Mouse (Mus musculus) liver, embryonic 14.5 days (tissue): ENCODE results near the gene Tut1. TPM values are rescaled to one million over a fixed set of nuclear protein-coding genes. Genes with fewer than 3 reads are reported as not detected.

Experiments
- ATAC-seq: fragments of 200-750 bp; cut with Nextera tagmentation; 2 replicates; pipeline ENCODE4 v1.8.0; 2017; ENCODE audit warnings: moderate number of reproducible peaks, mild to moderate bottlenecking, moderate library complexity; ENCODE audit not compliant: insufficient read depth
- DNase-seq, 3 experiments: peaks; one replicate each; pipeline ENCODE4 v3.0.0-alpha.2; 2012 to 2013; ENCODE audit warnings: low read depth in 3 of 3, low spot score in 3 of 3
- H3K27ac ChIP-seq: fragments of 300-500 bp; sonication (generic); 2 replicates; pipeline ENCODE4 v1.5.1; 2014; ENCODE audit warnings: moderate library complexity, mild to moderate bottlenecking, control low read depth, inconsistent platforms
- H3K27me3 ChIP-seq: fragments of 300-500 bp; sonication (generic); 2 replicates; pipeline ENCODE4 v1.6.1; 2014; ENCODE audit warnings: mild to moderate bottlenecking, low read length, moderate library complexity; ENCODE audit not compliant: control insufficient read depth, insufficient read depth
- H3K36me3 ChIP-seq: fragments of 300-500 bp; sonication (generic); replicated peaks from 2 replicates; pipeline ENCODE4 v1.6.1; 2014; ENCODE audit warnings: low read depth; ENCODE audit not compliant: control insufficient read depth, insufficient read depth
- H3K4me1 ChIP-seq, 2 experiments: fragments of 200-500 bp in 1 of 2; fragments of 300-500 bp in 1 of 2; sonication (generic) in 1 of 2; replicated peaks; 2 replicates each; pipeline ENCODE4 v1.6.1; 2012 to 2014; ENCODE audit warnings: antibody characterized with exemption in 1 of 2, inconsistent platforms in 1 of 2, low read length in 1 of 2; ENCODE audit not compliant: control insufficient read depth in 2 of 2, insufficient read depth in 2 of 2
- H3K4me2 ChIP-seq: fragments of 300-500 bp; sonication (generic); 2 replicates; pipeline ENCODE4 v1.6.1; 2014; ENCODE audit warnings: low read depth, mild to moderate bottlenecking, control low read depth, moderate library complexity
- H3K4me3 ChIP-seq, 2 experiments: fragments of 200-500 bp in 1 of 2; fragments of 300-500 bp in 1 of 2; sonication (generic) in 1 of 2; 2 replicates each; pipeline ENCODE4 v1.5.1; 2012 to 2014; ENCODE audit warnings: low read depth in 2 of 2, low read length in 2 of 2, mild to moderate bottlenecking in 2 of 2, control low read depth in 1 of 2, inconsistent platforms in 1 of 2, moderate library complexity in 1 of 2; ENCODE audit not compliant: insufficient read depth in 1 of 2
- H3K9ac ChIP-seq: fragments of 300-500 bp; sonication (generic); replicated peaks from 2 replicates; pipeline ENCODE4 v1.6.1; 2014; ENCODE audit warnings: mild to moderate bottlenecking, control low read depth, moderate library complexity
- H3K9me3 ChIP-seq: fragments of 300-500 bp; sonication (generic); 2 replicates; pipeline ENCODE4 v1.6.1; 2016; ENCODE audit warnings: low read length, mixed read lengths; ENCODE audit not compliant: control insufficient read depth
- CTCF ChIP-seq: IDR thresholded peaks from 2 replicates; pipeline ENCODE4 v1.5.1; 2016; ENCODE audit warnings: antibody characterized with exemption, low read depth, control low read depth
- EP300 ChIP-seq: IDR thresholded peaks from 2 replicates; pipeline ENCODE4 v1.6.1; 2016; ENCODE audit warnings: antibody characterized with exemption, low read depth
- WGBS: fragments of 180-500 bp; shearing (Covaris S2); extraction: QIAGEN DNeasy Blood & Tissue Kit; methylation state at CpG from one replicate; pipeline ENCODE4 v1.1.7; 2014; ENCODE audit not compliant: insufficient replicate concordance; 5-methylcytosine and 5-hydroxymethylcytosine counted together
- polyA plus RNA-seq, 2 experiments: library from polyadenylated mRNA; depleted of rRNA in 1 of 2; stranded (reverse) in 1 of 2; unstranded in 1 of 2; fragments of >200 nt; fragmentation: Nextera tagmentation in 1 of 2; extraction: Ambion mirVana in 1 of 2; gene quantifications; 2 replicates each; pipeline versions ENCODE4 v1.2.1 to v1.2.3; 2012 to 2014

The Tut1 gene
- polyA plus RNA-seq, 2 experiments: 9.5 to 10.0 TPM

DNA sequence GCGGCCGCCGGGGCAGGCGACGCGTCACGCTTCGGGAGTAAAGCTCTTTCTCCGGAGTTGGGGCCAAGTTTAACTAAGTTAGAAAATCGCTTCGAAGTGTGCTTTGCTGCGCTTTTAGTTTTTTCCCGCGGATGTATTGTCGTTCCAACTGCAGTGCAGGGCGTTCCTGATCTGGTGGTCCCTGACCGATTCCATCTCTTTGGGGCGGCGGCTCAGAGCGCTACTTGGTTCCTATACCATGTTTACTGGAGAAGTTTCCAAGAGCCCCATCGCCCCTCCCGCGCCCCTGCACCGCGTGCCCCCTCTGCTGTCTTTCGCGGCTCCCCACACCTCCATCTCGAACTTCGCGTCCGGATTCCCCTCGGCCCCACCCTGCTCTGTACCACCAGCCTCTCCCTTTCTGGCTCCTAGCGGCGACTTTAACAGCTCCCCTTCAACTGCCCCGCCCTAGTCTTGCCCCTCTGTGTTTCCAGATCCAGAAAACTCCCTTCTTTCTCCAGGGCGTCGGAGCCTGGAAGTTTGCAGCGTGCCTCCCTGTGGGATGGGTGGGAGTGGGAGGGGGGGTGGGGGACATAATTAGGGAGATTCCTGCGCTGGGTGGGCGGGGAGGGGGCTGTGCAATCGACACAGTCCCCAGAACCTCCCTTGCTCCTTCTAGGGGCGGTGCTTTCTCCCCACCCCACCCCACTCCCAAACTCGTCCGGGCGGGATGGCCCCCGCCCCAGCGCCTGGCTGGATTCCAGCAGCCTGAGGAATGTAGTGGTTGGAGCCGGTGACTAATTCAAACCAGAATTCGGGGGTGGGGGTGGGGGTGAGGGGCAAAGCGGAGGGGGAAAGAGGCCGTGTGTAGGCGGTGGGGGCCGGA is 36.2 kb downstream of the Tut1 start:
- Histone ChIP-seq H3K4me2 (peak overlapping the region; percentile 73), H3K36me3 (no peaks in the 10 kb centered on the region), H3K9ac (peak overlapping the region; percentile 45), H3K9me3 (no peaks in the 10 kb centered on the region), H3K27me3 (peaks cover 29% of the 10 kb centered on the region), H3K27ac (no peak overlapping the region), H3K4me3 (peak overlapping the region; percentile 49 to 57), H3K4me1 (peaks cover 0 to 8% of the 10 kb centered on the region in 2 experiments; a peak in 3 of 4 replicates)
- TF ChIP-seq EP300 (no peak), CTCF (peak; percentile 32; the same call in 1 of the 2 replicates)
- WGBS: under 1% methylated on average over 53 of the region's 53 CpGs
- DNase-seq (no peak), ATAC-seq (0 out of 2 replicates have a peak, but pooled peaks have one; percentile 13)

GRCm38 (mm10) chr19:8990432-8991102 is 36.9 kb downstream of the Tut1 start:
- Histone ChIP-seq H3K4me2 (peak overlapping the region; percentile 73), H3K4me3 (peak overlapping the region; percentile 49 to 57), H3K27ac (no peak overlapping the region), H3K9ac (no peak overlapping the region), H3K9me3 (no peaks in the 10 kb centered on the region), H3K27me3 (peaks cover 29% of the 10 kb centered on the region), H3K4me1 (peaks cover 0 to 8% of the 10 kb centered on the region in 2 experiments; a peak in 3 of 4 replicates), H3K36me3 (no peaks in the 10 kb centered on the region)
- no peak for DNase-seq
- TF ChIP-seq CTCF: no peak
- TF ChIP-seq EP300: no peak
- 24% methylated on average over 15 of the region's 15 CpGs for WGBS
- ATAC-seq: peak; percentile 18; the same call in 1 of the 2 replicates

DNA sequence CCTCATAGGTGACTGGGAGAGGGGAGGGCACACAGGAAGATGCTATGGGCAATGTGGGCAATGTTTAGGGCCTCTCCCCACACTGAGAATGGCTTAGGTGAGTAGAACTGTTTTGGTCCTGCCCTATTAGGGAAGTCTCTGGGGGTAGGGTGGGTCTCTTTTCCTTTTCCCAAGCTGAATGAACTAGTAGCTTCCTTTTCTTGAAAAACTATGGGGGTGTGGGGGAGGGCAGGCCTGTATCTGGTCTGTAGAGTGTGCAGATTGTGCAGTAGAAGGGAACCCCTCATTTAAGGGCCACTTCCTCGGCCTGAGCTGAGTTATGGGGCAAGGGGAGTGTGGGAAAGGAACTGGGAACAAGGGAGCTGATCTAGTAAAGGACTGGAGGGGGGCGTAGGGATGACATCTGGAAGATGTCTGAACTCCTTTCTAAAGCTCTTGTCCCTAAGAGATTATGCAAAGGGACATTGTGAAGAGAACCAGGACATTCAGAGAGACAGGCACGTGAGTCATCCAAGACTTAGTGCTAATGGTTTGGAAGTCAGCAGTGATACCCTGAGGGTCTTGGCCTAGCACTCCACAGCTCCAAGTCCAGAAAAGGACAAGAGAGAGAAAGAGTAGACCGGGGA is 37.7 kb downstream of the Tut1 start:
- no peak overlapping the region for H3K27ac ChIP-seq
- DNase-seq (no peak), ATAC-seq (no peak)
- H3K36me3 ChIP-seq: no peaks in the 10 kb centered on the region
- H3K27me3 ChIP-seq: peaks cover 29% of the 10 kb centered on the region
- no peaks in the 10 kb centered on the region for H3K9me3 ChIP-seq
- 58% methylated on average over 4 of the region's 4 CpGs for WGBS
- H3K9ac ChIP-seq: no peak overlapping the region
- H3K4me1 ChIP-seq: peaks cover 0 to 5% of the 10 kb centered on the region in 2 experiments; a peak in 3 of 4 replicates
- TF ChIP-seq EP300 (no peak), CTCF (no peak)
- H3K4me3 ChIP-seq: no peak overlapping the region
- H3K4me2 ChIP-seq: no peak overlapping the region

DNA sequence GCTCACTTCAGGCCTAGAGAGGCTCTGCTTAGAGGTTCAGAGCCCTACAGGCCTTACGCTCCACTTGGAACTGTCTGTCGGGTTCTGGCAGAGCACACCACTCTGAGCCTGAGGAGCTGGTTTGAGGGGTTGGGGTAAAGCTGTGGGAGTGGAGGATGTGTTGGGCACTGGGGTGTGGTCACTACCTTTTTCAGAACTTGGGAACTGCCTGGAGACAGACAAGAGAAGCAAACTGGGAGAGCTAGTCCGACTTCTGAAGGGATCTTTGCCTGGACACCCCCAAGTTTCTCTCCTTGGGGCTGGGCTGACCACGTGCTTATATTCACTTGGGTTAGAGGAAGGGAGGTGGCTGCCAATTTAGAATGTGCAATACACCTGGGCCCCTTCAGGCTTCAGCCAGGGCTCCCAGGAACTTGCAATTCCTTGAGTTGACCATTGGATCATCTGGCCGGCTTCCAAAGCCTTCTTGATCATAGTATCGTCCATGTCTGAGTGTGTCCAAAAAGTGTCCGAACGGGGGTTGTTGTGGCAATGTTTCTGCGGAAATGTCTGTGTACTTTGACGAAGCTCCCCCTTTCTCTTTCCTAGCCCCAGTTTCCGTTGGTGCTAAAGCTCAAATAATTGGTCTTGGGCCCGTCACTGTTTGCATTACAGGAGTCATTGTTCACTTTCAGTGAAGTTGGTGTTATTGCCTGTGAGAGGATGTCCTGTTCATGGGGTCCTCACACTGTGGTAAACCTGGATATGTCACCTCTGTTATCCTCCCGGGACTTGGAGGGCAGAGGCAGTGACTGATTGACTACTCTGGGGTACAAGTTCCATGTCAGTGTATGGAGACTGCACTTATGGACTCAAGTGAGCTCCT is 38.5 kb downstream of the Tut1 start:
- Histone ChIP-seq H3K9me3 (no peaks in the 10 kb centered on the region), H3K9ac (no peak overlapping the region), H3K4me3 (no peak overlapping the region), H3K27ac (no peak overlapping the region), H3K4me2 (no peak overlapping the region), H3K36me3 (no peaks in the 10 kb centered on the region), H3K27me3 (peaks cover 29% of the 10 kb centered on the region), H3K4me1 (peaks cover 0 to 6% of the 10 kb centered on the region in 2 experiments; a peak in 3 of 4 replicates)
- ATAC-seq (no peak), DNase-seq (no peak)
- 64% methylated on average over 13 of the region's 13 CpGs for WGBS
- TF ChIP-seq CTCF (no peak), EP300 (no peak)
